Mouse (Mus musculus) olfactory bulb, adult 2 months (tissue): ENCODE results near the gene Sec24d.

ENCODE experiments used
- CTCF ChIP-seq: fragments of 200-500 bp; IDR thresholded peaks from 2 replicates; pipeline ENCODE4 v1.5.1; 2012; ENCODE audit warnings: low read depth, mild to moderate bottlenecking, low read length, moderate library complexity; ENCODE audit not compliant: insufficient read depth
- POLR2A ChIP-seq: fragments of 200-500 bp; IDR thresholded peaks from 2 replicates; pipeline ENCODE4 v1.6.1; 2012; ENCODE audit warnings: mild to moderate bottlenecking, low read depth, low read length, moderate library complexity; ENCODE audit not compliant: insufficient read depth

- TF ChIP-seq CTCF (no peak), POLR2A (no peak)
Observed at GRCm38 (mm10) chr3:123237446-123237845, 29.8 kb upstream of the Sec24d start.
